In genomic region chr11:117778851-117779433, GRCm38 (mm10) we compare ENCODE assay signal across 9 mouse cellular contexts. TPM values are rescaled to one million over a fixed set of nuclear protein-coding genes. Genes with fewer than 3 reads are reported as not detected.
DNase-seq lines count a peak whose midpoint lies in the region; ATAC-seq and TF ChIP-seq lines count a peak whose summit lies in the region.
"Had no signal": no experiment of that assay in that cellular context is flagged by ENCODE, and none has a peak within 500 bp of the region (broad histone marks: within the 10 kb centered on the region; RNA-seq: fewer than 3 reads in every experiment).

No protein-coding gene starts in this region.

- H3K9me3 ChIP-seq in G1E (replicated peaks), result no peaks in the 10 kb centered on the region
- no peaks in the 10 kb centered on the region for H3K9me3 ChIP-seq in forebrain, embryonic 16.5 days (ENCODE audit: control insufficient read depth, low read length)
- no peaks in the 10 kb centered on the region for H3K9me3 ChIP-seq in kidney, embryonic 14.5 days (ENCODE audit: control insufficient read depth, low read length)

- H3K36me3 ChIP-seq in G1E (replicated peaks), result peaks cover 57% of the 10 kb centered on the region
- H3K36me3 ChIP-seq in forebrain, embryonic 16.5 days (ENCODE audit: control insufficient read depth, insufficient read depth), result no peaks in the 10 kb centered on the region
- peaks cover 18% of the 10 kb centered on the region; the same call in 1 of the 2 replicates for H3K36me3 ChIP-seq in kidney, embryonic 14.5 days (ENCODE audit: control insufficient read depth, insufficient read depth, low read length)

- H3K9ac ChIP-seq in forebrain, embryonic 16.5 days (replicated peaks; ENCODE audit: low read depth, low read length), result peak overlapping the region; percentile 40; the same call in 1 of the 2 replicates
- peak overlapping the region; percentile 75; the same call in 1 of the 2 replicates for H3K9ac ChIP-seq in kidney, embryonic 14.5 days (ENCODE audit: low read depth, low read length)

- no peak overlapping the region for H3K27ac ChIP-seq in forebrain, embryonic 16.5 days (ENCODE audit: low read length)
- H3K27ac ChIP-seq in kidney, embryonic 14.5 days (ENCODE audit: low read depth, low read length), result peak overlapping the region; percentile 94

- H3K4me3 ChIP-seq in G1E (ENCODE audit: low read depth, low read length), result peak overlapping the region; percentile 78
- H3K4me3 ChIP-seq in forebrain, embryonic 16.5 days (replicated peaks; ENCODE audit: low read length), result no peak overlapping the region
- H3K4me3 ChIP-seq in kidney, embryonic 14.5 days (ENCODE audit: low read length), result peak overlapping the region; percentile 59

- H3K4me2 ChIP-seq in forebrain, embryonic 16.5 days (ENCODE audit: low read length), result no peak overlapping the region
- peak overlapping the region; percentile 98 for H3K4me2 ChIP-seq in kidney, embryonic 14.5 days (replicated peaks; ENCODE audit: low read depth, low read length)

- DNase-seq in 3T3-L1 (ENCODE audit: low read depth, low spot score) (peak; percentile 57), G1E (ENCODE audit: low spot score) (no peak)
- DNase-seq in lung, postnatal 36 days, result peak; percentile 61
- DNase-seq in thymus, postnatal 4 days, result peak; percentile 53
- no peak for DNase-seq in cerebellum, postnatal 25 days
- no peak for DNase-seq in left cerebral cortex, postnatal 4 days

- no peak for ATAC-seq in G1E (ENCODE audit: extremely low read depth, insufficient number of reproducible peaks, low FRiP score, poor library complexity, severe bottlenecking)
- ATAC-seq in forebrain, embryonic 16.5 days, result no peak
- no peak for ATAC-seq in kidney, embryonic 14.5 days (ENCODE audit: low FRiP score, low TSS enrichment)

- WGBS in forebrain, embryonic 16.5 days, result 73% methylated on average over 12 of the region's 12 CpGs
- WGBS in kidney, embryonic 14.5 days, result 29% methylated on average over 12 of the region's 12 CpGs

- no peaks in the 10 kb centered on the region for H3K27me3 ChIP-seq in G1E (ENCODE audit: insufficient read depth, low read length)
- H3K27me3 ChIP-seq in forebrain, embryonic 16.5 days (replicated peaks; ENCODE audit: control insufficient read depth, insufficient read depth, low read length), result peaks cover 29% of the 10 kb centered on the region
- H3K27me3 ChIP-seq in kidney, embryonic 14.5 days (ENCODE audit: control insufficient read depth, insufficient read depth, low read length), result no peaks in the 10 kb centered on the region

- intact Hi-C loops in left cerebral cortex, postnatal 4 days (cut with DNase I), result no loop called here

- no peak for TF ChIP-seq CTCF in G1E (IDR thresholded peaks at IDR 0.05; ENCODE audit: low read depth, low read length)

- H3K4me1 ChIP-seq in G1E (ENCODE audit: insufficient read depth, low read depth, low read length), result peaks cover 62% of the 10 kb centered on the region
- H3K4me1 ChIP-seq in forebrain, embryonic 16.5 days (replicated peaks; ENCODE audit: control insufficient read depth, insufficient read depth, low read length), result peaks cover 26% of the 10 kb centered on the region
- peaks cover 39% of the 10 kb centered on the region for H3K4me1 ChIP-seq in kidney, embryonic 14.5 days (ENCODE audit: control insufficient read depth, insufficient read depth, low read length)

RNA-seq across cellular contexts. Expression of gene Tmc8, which starts 2.9 kb away (rescaled TPM):
- 8.5 and 43.8 TPM in 2 replicates for total RNA-seq in G1E (2014; fragmentation: Nextera tagmentation)
- 3.4 and 4.6 TPM in 2 replicates for total RNA-seq in G1E (2017)
- polyA plus RNA-seq in G1E (2012), result 18.5 and 26.9 TPM in 2 replicates
- polyA plus RNA-seq in forebrain, embryonic 16.5 days (2015; fragmentation: Nextera tagmentation; extraction: Ambion mirVana), result 0.78 and 0.99 TPM in 2 replicates
- 1.3 and 3.4 TPM in 2 replicates for polyA plus RNA-seq in kidney, embryonic 14.5 days (2014; fragmentation: Nextera tagmentation; extraction: Ambion mirVana)
- 1 to 10 TPM; 1.2 to 1.5 TPM for total RNA-seq in left cerebral cortex, postnatal 4 days (2021)

RNA-seq across cellular contexts. Expression of gene Tmc6, which starts 3.1 kb away (rescaled TPM):
- total RNA-seq in G1E (2014; fragmentation: Nextera tagmentation) (16.5 and 27.3 TPM in 2 replicates), G1E (2017) (9.6 and 12.2 TPM in 2 replicates)
- polyA plus RNA-seq in G1E (2012), result 25.3 and 32.3 TPM in 2 replicates
- 2.7 and 3.3 TPM in 2 replicates for polyA plus RNA-seq in forebrain, embryonic 16.5 days (2015; fragmentation: Nextera tagmentation; extraction: Ambion mirVana)
- polyA plus RNA-seq in kidney, embryonic 14.5 days (2014; fragmentation: Nextera tagmentation; extraction: Ambion mirVana), result 22.6 and 27.2 TPM in 2 replicates
- total RNA-seq in left cerebral cortex, postnatal 4 days (2021), result 1 to 10 TPM; 3.5 TPM

RNA-seq across cellular contexts. Expression of gene 6030468B19Rik, which starts 18.5 kb away (rescaled TPM):
- total RNA-seq in G1E (2014; fragmentation: Nextera tagmentation) (5.0 and 20.9 TPM in 2 replicates), G1E (2017) (3.3 and 4.2 TPM in 2 replicates)
- 10.3 and 11.7 TPM in 2 replicates for polyA plus RNA-seq in G1E (2012)
- not detected in 2 replicates for polyA plus RNA-seq in forebrain, embryonic 16.5 days (2015; fragmentation: Nextera tagmentation; extraction: Ambion mirVana)
- polyA plus RNA-seq in kidney, embryonic 14.5 days (2014; fragmentation: Nextera tagmentation; extraction: Ambion mirVana), result not detected in 2 replicates
- total RNA-seq in left cerebral cortex, postnatal 4 days (2021), result not detected

RNA-seq across cellular contexts. Expression of gene Gm20708, which starts 30.5 kb away (rescaled TPM):
- 8.7 TPM in 2 replicates for total RNA-seq in G1E (2014; fragmentation: Nextera tagmentation)
- 0.29 TPM in 1 of 2 replicates, not detected in the other for total RNA-seq in G1E (2017)
- 0.07 and 0.09 TPM in 2 replicates for polyA plus RNA-seq in G1E (2012)
- polyA plus RNA-seq in forebrain, embryonic 16.5 days (2015; fragmentation: Nextera tagmentation; extraction: Ambion mirVana), result 0.19 and 0.90 TPM in 2 replicates
- 0.58 and 0.59 TPM in 2 replicates for polyA plus RNA-seq in kidney, embryonic 14.5 days (2014; fragmentation: Nextera tagmentation; extraction: Ambion mirVana)
- total RNA-seq in left cerebral cortex, postnatal 4 days (2021), result 1 to 10 TPM; 4.4 to 5.1 TPM
- total RNA-seq: hematopoietic stem cell, adult 5-6 weeks had no signal

RNA-seq across cellular contexts. Expression of gene Syngr2, which starts 30.5 kb away (rescaled TPM):
- total RNA-seq in G1E (2014; fragmentation: Nextera tagmentation), result 221 and 236 TPM in 2 replicates
- total RNA-seq in G1E (2017), result 95.8 and 105 TPM in 2 replicates
- polyA plus RNA-seq in G1E (2012), result 189 and 211 TPM in 2 replicates
- 13.1 and 14.4 TPM in 2 replicates for polyA plus RNA-seq in forebrain, embryonic 16.5 days (2015; fragmentation: Nextera tagmentation; extraction: Ambion mirVana)
- polyA plus RNA-seq in kidney, embryonic 14.5 days (2014; fragmentation: Nextera tagmentation; extraction: Ambion mirVana), result 75.1 and 85.7 TPM in 2 replicates
- total RNA-seq in left cerebral cortex, postnatal 4 days (2021), result 10 to 100 TPM in 1 of 2 experiments, 1 to 10 TPM in 1; 9.2 to 14.1 TPM

Comparison
In these comparisons a context has a peak if more than half of its experiments do, and no peak if none do; other contexts are left out.
1. DNase-seq: peak in 3T3-L1 (single experiment), lung, postnatal 36 days (single experiment) and thymus, postnatal 4 days (single experiment); none in G1E (single experiment), cerebellum, postnatal 25 days (0 of 2) and left cerebral cortex, postnatal 4 days (single experiment).